Mouse (Mus musculus) bone marrow, adult 2 months (tissue): Measurements from ENCODE around the gene Fam155a.

ENCODE experiments used
- CTCF ChIP-seq: fragments of 200-500 bp; IDR thresholded peaks from 2 replicates; pipeline ENCODE4 v1.5.1; 2011; ENCODE audit warnings: low read length, control low read depth; ENCODE audit not compliant: control insufficient read depth, insufficient read depth
- POLR2A ChIP-seq: fragments of 200-500 bp; IDR thresholded peaks from 2 replicates; pipeline ENCODE4 v1.6.1; 2011; ENCODE audit warnings: low read depth, mild to moderate bottlenecking, control low read depth, low read length, borderline replicate concordance; ENCODE audit not compliant: control insufficient read depth

GRCm38 (mm10) chr8:9309456-9309855 lies 461.5 kb downstream of the Fam155a start:
- TF ChIP-seq CTCF (no peak), POLR2A (no peak)
